Mouse (Mus musculus) c-Kit-positive CD71-positive TER-119-positive erythroid progenitor cells, embryonic 14.5 days (primary cell): ENCODE measurements around the gene Ddx25.
A peak's percentile ranks its signal among the peaks of the same experiment; 100 is the strongest.

Experiments used
- DNase-seq: peaks from one replicate; pipeline ENCODE4 v3.0.0-alpha.2; 2013; ENCODE audit warnings: low spot score

Gene Ddx25

GRCm38 (mm10) chr9:35558257-35559008, at the start of gene Ddx25, which contains the start of gene Pus3:
TSS of gene Ddx25 (minus strand) at chr9:35558528.
TSS of gene Pus3 (plus strand) at chr9:35558595.
- no peak for DNase-seq

DNA sequence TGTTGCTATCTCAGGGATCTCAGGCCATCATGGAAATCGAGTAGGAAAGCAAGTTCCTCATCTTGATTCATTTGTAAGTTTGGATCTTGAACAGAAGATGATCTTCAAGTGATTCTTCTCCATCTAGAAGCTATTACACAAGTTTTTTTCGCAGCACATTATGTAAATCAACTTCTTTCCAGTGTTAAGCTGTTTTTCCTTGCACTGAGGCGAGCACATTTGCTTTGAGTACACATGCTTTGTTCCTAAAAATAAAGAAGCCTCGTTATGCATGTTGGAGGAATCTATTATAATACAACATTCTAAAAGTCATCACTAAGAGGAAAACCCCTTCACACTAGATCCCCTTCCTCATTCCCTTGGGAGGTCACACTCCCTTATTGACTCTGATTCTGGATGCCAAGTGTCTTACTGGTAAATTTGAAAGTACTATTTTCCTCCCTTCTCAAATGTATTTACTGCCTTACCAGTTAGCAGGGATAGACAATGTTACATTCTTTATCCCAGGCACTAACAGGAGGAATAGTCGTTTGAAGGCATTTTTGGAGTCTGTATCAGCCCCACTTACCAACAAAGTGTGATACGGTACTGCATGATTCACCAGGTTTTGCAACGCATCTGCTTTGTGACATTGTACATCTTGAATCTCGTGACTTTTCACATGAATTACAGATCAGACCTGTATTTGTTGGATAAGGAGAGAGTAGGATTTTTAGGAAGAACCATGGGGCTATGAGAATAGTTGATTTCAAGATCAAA, 49.5 kb upstream of the Ddx25 start:
- no peak for DNase-seq

DNA sequence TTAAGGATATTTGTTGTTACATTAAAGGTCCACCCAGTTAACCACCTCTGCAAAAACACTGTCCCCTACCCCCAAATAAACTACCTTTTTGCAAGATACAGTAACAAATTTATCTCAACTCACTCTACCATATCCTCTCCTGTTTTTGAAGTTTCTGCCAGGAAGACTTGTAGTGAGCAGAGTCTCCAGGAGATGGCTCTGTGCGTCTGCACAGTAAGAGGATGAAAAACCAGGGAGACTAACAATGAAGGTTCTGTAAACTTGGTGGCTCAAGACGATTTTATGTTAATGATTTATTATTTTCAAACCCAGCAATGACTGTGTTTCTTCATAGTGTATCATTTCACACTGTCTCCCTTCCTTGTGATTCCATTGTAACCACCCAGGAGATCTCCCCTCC, 34.6 kb upstream of the Ddx25 start:
- no peak for DNase-seq

DNA sequence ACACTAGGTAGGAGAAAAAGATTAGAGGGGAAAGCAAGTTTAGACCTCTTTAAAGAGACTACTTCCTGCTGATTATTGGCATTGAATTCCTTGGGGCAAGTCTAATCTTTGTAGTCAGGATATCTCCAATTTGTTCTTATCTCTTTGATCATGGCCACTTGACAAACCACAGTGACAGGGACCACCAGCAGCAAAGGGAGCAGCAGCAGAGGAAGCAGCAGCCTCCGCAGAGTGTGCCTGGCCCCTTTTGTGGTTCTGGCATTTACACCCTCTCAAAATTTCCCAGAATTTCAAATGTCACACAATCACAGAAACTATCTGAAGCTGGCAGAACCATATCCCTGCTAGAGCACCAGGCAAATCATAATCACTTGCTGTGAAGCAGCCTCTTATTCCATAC, 29.3 kb upstream of the Ddx25 start:
- no peak for DNase-seq

DNA sequence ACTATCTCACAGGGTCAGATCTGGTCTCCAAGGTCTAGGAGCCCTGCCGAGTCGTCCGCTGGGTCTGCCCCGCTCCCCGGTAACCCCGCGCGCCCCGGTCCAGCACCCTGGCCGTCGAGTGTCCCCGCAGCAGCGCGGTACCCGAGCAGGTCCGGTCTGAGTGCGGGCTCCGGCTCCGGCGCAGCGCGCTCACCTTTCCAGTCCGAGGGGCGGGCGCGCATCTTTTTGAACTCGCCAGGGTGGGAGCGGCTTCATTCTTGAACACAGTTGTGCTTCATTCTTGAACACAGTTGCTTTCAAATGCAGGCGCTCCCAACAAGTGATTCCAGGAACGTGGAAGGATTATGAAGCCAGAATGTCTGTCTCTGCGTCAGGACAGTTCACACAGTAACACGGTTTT, 16.1 kb upstream of the Ddx25 start:
- no peak for DNase-seq

- no peak for DNase-seq
Measured at GRCm38 (mm10) chr9:35570663-35571062, 12.3 kb upstream of the Ddx25 start.

- peak; percentile 96 for DNase-seq
Measured at GRCm38 (mm10) chr9:35569571-35570534, 11.5 kb upstream of the Ddx25 start, which contains the start of the genes Pate2 and Hyls1. TSS of gene Pate2 (plus strand) at chr9:35570284. TSS of gene Hyls1 (minus strand) at chr9:35570398.

GRCm38 (mm10) chr9:35567995-35568394, 9.7 kb upstream of the Ddx25 start:
- no peak for DNase-seq

DNA sequence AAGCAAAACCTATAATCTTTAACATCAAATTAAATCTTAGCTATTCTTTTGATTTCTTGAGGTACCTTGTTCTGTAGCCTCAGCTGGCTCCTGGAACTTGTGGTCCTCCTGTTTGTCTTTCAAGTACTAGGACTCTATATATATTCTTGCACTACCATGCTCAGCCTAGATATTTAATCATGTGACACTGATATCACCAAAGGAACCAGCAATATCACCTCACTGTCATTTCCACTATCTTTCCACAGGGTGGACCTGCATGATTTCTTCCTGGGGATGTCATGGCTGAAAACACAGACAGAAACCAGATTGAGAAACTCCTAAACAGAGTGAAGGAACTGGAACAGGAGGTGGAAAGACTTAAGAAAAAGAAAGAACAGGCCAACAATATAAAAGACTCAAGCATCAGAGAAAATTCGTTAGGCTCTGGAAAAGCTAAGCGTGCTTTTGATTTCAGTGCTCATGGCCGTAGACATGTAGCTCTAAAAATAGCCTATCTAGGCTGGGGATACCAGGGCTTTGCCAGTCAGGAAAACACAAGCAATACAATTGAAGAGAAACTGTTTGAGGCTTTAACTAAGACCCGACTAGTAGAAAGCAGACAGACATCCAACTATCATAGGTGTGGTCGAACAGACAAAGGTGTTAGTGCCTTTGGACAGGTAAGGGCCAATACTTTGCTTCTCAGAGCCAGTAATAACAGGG, 6.4 kb upstream of the Ddx25 start:
- no peak for DNase-seq

- no peak for DNase-seq
Measured at GRCm38 (mm10) chr9:35561583-35561982, 3.3 kb upstream of the Ddx25 start.

- DNase-seq = no peak
Measured at GRCm38 (mm10) chr9:35561076-35561475, 2.7 kb upstream of the Ddx25 start.

DNA sequence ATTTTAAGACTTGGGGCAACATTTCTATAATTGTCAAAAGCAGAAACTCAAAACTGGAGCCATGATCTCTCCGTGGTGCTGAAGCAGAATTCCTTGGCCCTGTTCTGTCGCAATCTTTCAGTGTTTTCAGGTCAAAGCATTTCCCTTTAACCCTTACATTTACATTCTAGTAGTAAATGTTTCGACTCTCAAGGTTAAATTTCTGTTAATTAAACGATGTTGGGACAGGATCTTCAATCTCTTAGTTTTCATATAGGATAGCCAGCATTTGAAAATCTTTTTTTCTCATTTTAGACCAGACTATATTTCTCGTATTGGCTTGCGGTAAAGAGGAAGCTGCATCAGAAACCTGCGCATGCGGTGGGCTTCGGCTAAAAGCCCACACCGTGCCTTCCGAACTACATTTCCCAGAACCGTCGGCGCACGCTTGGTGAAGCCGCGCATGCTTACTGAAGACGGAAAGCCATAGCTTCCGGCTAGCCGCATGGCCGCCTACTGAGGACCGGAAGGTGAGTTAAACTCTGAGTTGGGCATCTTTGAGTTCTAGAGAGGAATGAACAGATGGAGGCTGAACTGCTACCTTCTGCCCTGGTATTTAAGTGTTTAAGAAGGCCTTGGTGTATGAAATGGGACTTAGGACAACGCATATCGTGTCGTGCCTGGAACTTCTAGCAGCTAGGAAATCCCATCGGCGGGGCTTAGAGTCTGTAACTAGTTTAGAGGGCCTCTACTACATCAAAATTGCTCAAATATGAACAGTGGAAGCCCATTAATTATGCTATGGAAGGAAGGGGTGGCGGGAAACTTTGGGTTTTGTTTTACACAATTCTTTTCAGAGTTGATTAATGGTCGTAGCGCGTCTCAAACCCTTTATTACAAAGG, 922 bp upstream of the Ddx25 start:
- peak; percentile 72 for DNase-seq

DNA sequence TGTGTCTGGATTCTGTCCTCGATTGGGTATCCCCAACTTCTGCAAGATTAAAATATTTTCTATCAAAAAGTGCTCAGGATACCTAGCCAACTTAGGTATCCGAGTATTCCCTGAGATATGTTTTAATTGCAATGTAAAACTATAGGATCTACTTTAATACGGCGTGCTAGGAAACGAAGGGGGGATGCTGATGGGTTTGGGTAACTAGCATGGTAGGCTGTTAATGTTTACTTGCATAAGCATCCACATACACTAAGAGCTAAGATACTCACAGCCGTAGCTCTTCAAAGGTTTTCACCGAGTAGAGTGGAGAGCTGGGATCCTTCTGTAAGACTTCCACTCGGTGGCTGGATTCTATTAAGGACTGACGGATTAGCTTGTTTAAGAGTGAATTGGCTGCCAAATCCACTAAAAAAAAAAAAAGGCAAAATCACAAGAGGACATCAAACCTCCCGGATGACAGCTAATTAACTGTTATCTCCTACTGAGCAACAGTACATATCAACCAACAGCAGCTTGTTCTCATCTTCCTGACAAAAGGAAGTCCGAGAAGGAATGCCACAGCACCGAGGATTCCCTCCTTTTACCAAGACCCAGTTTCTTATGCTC, 1.7 kb downstream of the Ddx25 start:
- no peak for DNase-seq

GRCm38 (mm10) chr9:35548455-35548854, 9.9 kb downstream of the Ddx25 start:
- DNase-seq = no peak

DNA sequence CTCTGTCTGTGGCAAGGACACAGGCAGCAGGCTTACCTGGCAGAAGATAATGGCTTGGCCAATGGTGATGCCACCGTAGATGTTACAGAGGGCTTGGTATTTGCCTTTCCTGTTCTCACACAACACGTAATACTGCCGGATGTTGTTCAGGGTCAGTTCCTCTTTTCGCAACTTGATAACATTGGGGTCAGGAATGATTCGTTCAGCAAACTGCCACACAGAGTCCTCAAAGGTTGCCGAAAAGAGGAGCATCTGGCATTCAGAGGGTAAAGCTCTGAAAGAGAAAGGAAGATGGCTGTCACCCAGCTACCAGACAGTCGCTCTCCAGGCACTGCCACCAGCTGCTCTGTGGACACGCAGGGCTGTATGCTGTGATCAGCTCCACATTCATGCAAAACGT, 11.6 kb downstream of the Ddx25 start:
- no peak for DNase-seq

DNA sequence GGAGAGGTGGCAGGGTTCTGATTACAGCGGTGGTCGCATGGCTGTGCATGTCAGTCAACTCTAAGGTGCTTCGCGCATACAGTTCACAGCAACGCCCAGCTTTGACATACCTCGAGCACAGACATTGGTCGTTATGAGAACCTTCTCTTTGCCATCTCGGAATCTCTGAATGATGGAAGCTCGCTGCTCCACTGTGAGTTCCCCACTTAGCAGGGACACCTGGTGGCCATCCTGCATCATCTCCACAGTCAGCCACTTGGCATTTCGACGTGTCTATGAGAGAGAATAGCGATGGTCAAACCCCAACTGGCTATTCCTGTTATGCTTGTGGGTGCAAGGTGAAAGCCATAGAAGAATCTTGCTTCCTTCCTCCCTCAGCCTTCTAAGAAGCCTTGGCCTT, 12.6 kb downstream of the Ddx25 start:
- DNase-seq = no peak

DNA sequence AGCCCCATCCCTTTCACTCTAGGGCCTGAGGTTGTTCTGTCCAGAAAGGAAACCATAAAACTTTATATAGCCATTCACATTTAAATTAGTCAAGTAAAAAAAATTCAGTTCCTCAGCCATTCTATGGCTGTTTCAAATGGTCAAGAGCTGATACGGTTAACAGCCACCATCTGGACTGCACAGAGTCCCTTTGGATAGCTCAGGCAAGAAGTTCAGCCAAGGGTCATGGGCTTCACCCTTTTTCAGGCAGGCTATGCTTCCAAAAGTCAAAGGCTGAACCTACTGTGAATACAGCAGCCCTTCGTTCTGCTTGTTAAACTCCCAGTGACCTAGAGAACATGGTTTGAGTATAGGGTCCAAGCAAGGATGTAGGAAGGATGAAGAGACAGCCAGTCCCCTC, 13.7 kb downstream of the Ddx25 start:
- no peak for DNase-seq

DNA sequence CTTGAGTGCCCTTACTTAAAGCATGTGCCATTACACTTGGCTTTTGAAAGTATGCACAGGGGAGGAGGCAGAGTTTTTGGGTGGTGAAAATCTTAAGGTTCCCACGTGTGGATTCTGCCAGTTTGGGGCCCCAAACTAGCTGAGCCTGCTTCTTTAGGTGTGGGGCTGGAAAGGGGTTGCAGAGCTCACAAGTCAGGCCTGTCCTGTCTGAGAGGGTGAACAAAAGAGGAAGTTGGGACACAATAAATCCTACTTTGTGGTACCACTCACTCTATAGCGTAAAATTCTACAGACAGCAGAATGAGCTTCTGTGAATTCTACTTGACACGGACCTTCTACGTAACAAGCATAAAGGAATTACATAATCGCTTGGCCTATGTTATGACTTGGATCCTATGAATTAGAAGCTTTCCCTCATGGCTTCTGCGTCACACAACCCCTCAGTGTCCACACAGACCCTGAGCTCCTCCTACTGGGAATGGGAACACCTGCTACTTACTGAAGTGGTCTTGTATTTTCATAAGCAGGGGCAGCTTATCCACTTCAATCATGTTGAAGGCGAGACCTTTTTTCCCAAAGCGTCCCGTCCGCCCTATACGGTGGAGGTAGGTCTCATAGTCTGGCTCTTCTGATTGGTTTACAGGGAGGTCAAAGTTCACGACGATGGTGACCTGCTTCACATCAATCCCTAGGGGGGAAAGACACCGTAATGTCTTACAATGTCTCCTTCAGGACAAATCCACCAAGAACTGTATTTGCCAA, 15.0 kb downstream of the Ddx25 start:
- no peak for DNase-seq

- no peak for DNase-seq
Measured at GRCm38 (mm10) chr9:35541941-35542340, 16.4 kb downstream of the Ddx25 start.
